Mouse (Mus musculus): Measurements from ENCODE around the gene Noxa1. TPM values are rescaled to one million over a fixed set of nuclear protein-coding genes. Genes with fewer than 3 reads are reported as not detected.
A peak's percentile ranks its signal among the peaks of the same experiment; 100 is the strongest.

Gene Noxa1
- polyA plus RNA-seq (2014; fragmentation: Nextera tagmentation; extraction: Ambion mirVana) = 0.24 TPM in 1 of 2 replicates, not detected in the other

- no peaks in the 10 kb centered on the region for H3K36me3 ChIP-seq (ENCODE audit: control insufficient read depth, insufficient read depth, low read length)
- H3K9me3 ChIP-seq (ENCODE audit: control insufficient read depth, low read length) = no peaks in the 10 kb centered on the region
- no peaks in the 10 kb centered on the region for H3K4me1 ChIP-seq (ENCODE audit: control insufficient read depth, insufficient read depth, low read length)
- DNase-seq (ENCODE audit: low spot score) = peak; percentile 31
- H3K4me2 ChIP-seq (ENCODE audit: low read depth, severe bottlenecking) = peak within 1 kb of the TSS; percentile 27; the same call in 1 of the 2 replicates
- WGBS = 44% methylated on average over 28 of the region's 28 CpGs
- no peak within 1 kb of the TSS for H3K9ac ChIP-seq (ENCODE audit: low read length)
- peak; percentile 67; the same call in 1 of the 2 replicates for ATAC-seq (ENCODE audit: insufficient number of reproducible peaks, low FRiP score, low TSS enrichment, low read depth)
- peaks cover 9% of the 10 kb centered on the region; the same call in 1 of the 2 replicates for H3K27me3 ChIP-seq (ENCODE audit: control insufficient read depth, insufficient read depth, low read length)
- no peak within 1 kb of the TSS for H3K27ac ChIP-seq (replicated peaks; ENCODE audit: low read depth, low read length)
- H3K4me3 ChIP-seq (ENCODE audit: low read depth, low read length) = no peak within 1 kb of the TSS
Observed at GRCm38 (mm10) chr2:25095109-25095850, at the start of gene Noxa1. Noxa1 (minus strand) TSS chr2:25095149.

- H3K9ac ChIP-seq (ENCODE audit: low read length) = no peak overlapping the region
- H3K9me3 ChIP-seq (ENCODE audit: control insufficient read depth, low read length) = no peaks in the 10 kb centered on the region
- DNase-seq (ENCODE audit: low spot score) (no peak), ATAC-seq (ENCODE audit: insufficient number of reproducible peaks, low FRiP score, low TSS enrichment, low read depth) (no peak)
- H3K4me2 ChIP-seq (ENCODE audit: low read depth, severe bottlenecking) = no peak overlapping the region
- WGBS = 86% methylated on average over 5 of the region's 5 CpGs
- H3K27me3 ChIP-seq (ENCODE audit: control insufficient read depth, insufficient read depth, low read length) = no peaks in the 10 kb centered on the region
- H3K4me3 ChIP-seq (ENCODE audit: low read depth, low read length) = no peak overlapping the region
- no peaks in the 10 kb centered on the region for H3K4me1 ChIP-seq (ENCODE audit: control insufficient read depth, insufficient read depth, low read length)
- H3K27ac ChIP-seq (replicated peaks; ENCODE audit: low read depth, low read length) = no peak overlapping the region
- no peaks in the 10 kb centered on the region for H3K36me3 ChIP-seq (ENCODE audit: control insufficient read depth, insufficient read depth, low read length)
Observed at GRCm38 (mm10) chr2:25141921-25142320, 47.0 kb upstream of the Noxa1 start.

GRCm38 (mm10) chr2:25141185-25141584 lies 46.2 kb upstream of the Noxa1 start:
- 78% methylated on average over 4 of the region's 4 CpGs for WGBS
- ATAC-seq (ENCODE audit: insufficient number of reproducible peaks, low FRiP score, low TSS enrichment, low read depth) = no peak
- H3K36me3 ChIP-seq (ENCODE audit: control insufficient read depth, insufficient read depth, low read length) = no peaks in the 10 kb centered on the region

GRCm38 (mm10) chr2:25137832-25138231 lies 42.9 kb upstream of the Noxa1 start:
- DNase-seq (ENCODE audit: low spot score) = no peak
- no peak overlapping the region for H3K9ac ChIP-seq (ENCODE audit: low read length)
- 76% methylated on average over 6 of the region's 6 CpGs for WGBS

More at GRCm38 (mm10) chr2:25141185-25141584, 46.2 kb upstream of the Noxa1 start:
- no peak overlapping the region for H3K4me3 ChIP-seq (ENCODE audit: low read depth, low read length)
- no peaks in the 10 kb centered on the region for H3K4me1 ChIP-seq (ENCODE audit: control insufficient read depth, insufficient read depth, low read length)
- no peak overlapping the region for H3K4me2 ChIP-seq (ENCODE audit: low read depth, severe bottlenecking)
- no peaks in the 10 kb centered on the region for H3K27me3 ChIP-seq (ENCODE audit: control insufficient read depth, insufficient read depth, low read length)
- DNase-seq (ENCODE audit: low spot score) = no peak
- H3K9ac ChIP-seq (ENCODE audit: low read length) = no peak overlapping the region
- H3K27ac ChIP-seq (replicated peaks; ENCODE audit: low read depth, low read length) = no peak overlapping the region
- H3K9me3 ChIP-seq (ENCODE audit: control insufficient read depth, low read length) = no peaks in the 10 kb centered on the region

GRCm38 (mm10) chr2:25131601-25132000 lies 36.7 kb upstream of the Noxa1 start:
- H3K27ac ChIP-seq (replicated peaks; ENCODE audit: low read depth, low read length) = no peak overlapping the region
- H3K27me3 ChIP-seq (ENCODE audit: control insufficient read depth, insufficient read depth, low read length) = no peaks in the 10 kb centered on the region
- no peak overlapping the region for H3K4me3 ChIP-seq (ENCODE audit: low read depth, low read length)
- WGBS = 81% methylated on average over 9 of the region's 9 CpGs
- DNase-seq (ENCODE audit: low spot score) (no peak), ATAC-seq (ENCODE audit: insufficient number of reproducible peaks, low FRiP score, low TSS enrichment, low read depth) (no peak)
- H3K36me3 ChIP-seq (ENCODE audit: control insufficient read depth, insufficient read depth, low read length) = no peaks in the 10 kb centered on the region
- no peaks in the 10 kb centered on the region for H3K9me3 ChIP-seq (ENCODE audit: control insufficient read depth, low read length)
- no peak overlapping the region for H3K9ac ChIP-seq (ENCODE audit: low read length)
- H3K4me2 ChIP-seq (ENCODE audit: low read depth, severe bottlenecking) = no peak overlapping the region
- H3K4me1 ChIP-seq (ENCODE audit: control insufficient read depth, insufficient read depth, low read length) = no peaks in the 10 kb centered on the region

More at GRCm38 (mm10) chr2:25137832-25138231, 42.9 kb upstream of the Noxa1 start:
- Histone ChIP-seq H3K4me3 (ENCODE audit: low read depth, low read length) (no peak overlapping the region), H3K27ac (replicated peaks; ENCODE audit: low read depth, low read length) (no peak overlapping the region), H3K27me3 (ENCODE audit: control insufficient read depth, insufficient read depth, low read length) (no peaks in the 10 kb centered on the region), H3K36me3 (ENCODE audit: control insufficient read depth, insufficient read depth, low read length) (no peaks in the 10 kb centered on the region), H3K4me1 (ENCODE audit: control insufficient read depth, insufficient read depth, low read length) (no peaks in the 10 kb centered on the region), H3K4me2 (ENCODE audit: low read depth, severe bottlenecking) (no peak overlapping the region), H3K9me3 (ENCODE audit: control insufficient read depth, low read length) (no peaks in the 10 kb centered on the region)
- ATAC-seq (ENCODE audit: insufficient number of reproducible peaks, low FRiP score, low TSS enrichment, low read depth) = no peak

GRCm38 (mm10) chr2:25128072-25128471 lies 33.1 kb upstream of the Noxa1 start:
- no peak overlapping the region for H3K4me3 ChIP-seq (ENCODE audit: low read depth, low read length)

GRCm38 (mm10) chr2:25127206-25127605 lies 32.3 kb upstream of the Noxa1 start:
- H3K4me1 ChIP-seq (ENCODE audit: control insufficient read depth, insufficient read depth, low read length) = 0 out of 2 replicates have a peak, but pooled peaks cover 2% of the 10 kb centered on the region
- H3K27me3 ChIP-seq (ENCODE audit: control insufficient read depth, insufficient read depth, low read length) = no peaks in the 10 kb centered on the region
- H3K4me3 ChIP-seq (ENCODE audit: low read depth, low read length) = no peak overlapping the region
- H3K36me3 ChIP-seq (ENCODE audit: control insufficient read depth, insufficient read depth, low read length) = no peaks in the 10 kb centered on the region
- no peak overlapping the region for H3K4me2 ChIP-seq (ENCODE audit: low read depth, severe bottlenecking)
- ATAC-seq (ENCODE audit: insufficient number of reproducible peaks, low FRiP score, low TSS enrichment, low read depth) = peak; percentile 44; the same call in 1 of the 2 replicates
- WGBS = 47% methylated on average over 5 of the region's 5 CpGs
- peak; percentile 82 for DNase-seq (ENCODE audit: low spot score)
- no peak overlapping the region for H3K27ac ChIP-seq (replicated peaks; ENCODE audit: low read depth, low read length)
- H3K9me3 ChIP-seq (ENCODE audit: control insufficient read depth, low read length) = no peaks in the 10 kb centered on the region
- H3K9ac ChIP-seq (ENCODE audit: low read length) = no peak overlapping the region

More at GRCm38 (mm10) chr2:25128072-25128471, 33.1 kb upstream of the Noxa1 start:
- H3K9ac ChIP-seq (ENCODE audit: low read length) = no peak overlapping the region
- H3K36me3 ChIP-seq (ENCODE audit: control insufficient read depth, insufficient read depth, low read length) = no peaks in the 10 kb centered on the region
- WGBS = 91% methylated on average over 11 of the region's 11 CpGs
- no peaks in the 10 kb centered on the region for H3K9me3 ChIP-seq (ENCODE audit: control insufficient read depth, low read length)
- no peaks in the 10 kb centered on the region for H3K27me3 ChIP-seq (ENCODE audit: control insufficient read depth, insufficient read depth, low read length)
- H3K4me2 ChIP-seq (ENCODE audit: low read depth, severe bottlenecking) = no peak overlapping the region
- DNase-seq (ENCODE audit: low spot score) (no peak), ATAC-seq (ENCODE audit: insufficient number of reproducible peaks, low FRiP score, low TSS enrichment, low read depth) (no peak)
- 0 out of 2 replicates have a peak, but pooled peaks cover 2% of the 10 kb centered on the region for H3K4me1 ChIP-seq (ENCODE audit: control insufficient read depth, insufficient read depth, low read length)
- H3K27ac ChIP-seq (replicated peaks; ENCODE audit: low read depth, low read length) = no peak overlapping the region

- Histone ChIP-seq H3K4me1 (ENCODE audit: control insufficient read depth, insufficient read depth, low read length) (0 out of 2 replicates have a peak, but pooled peaks cover 2% of the 10 kb centered on the region), H3K36me3 (ENCODE audit: control insufficient read depth, insufficient read depth, low read length) (no peaks in the 10 kb centered on the region), H3K27ac (replicated peaks; ENCODE audit: low read depth, low read length) (peak overlapping the region; percentile 67), H3K9ac (ENCODE audit: low read length) (peak overlapping the region; percentile 43; the same call in 1 of the 2 replicates), H3K27me3 (ENCODE audit: control insufficient read depth, insufficient read depth, low read length) (no peaks in the 10 kb centered on the region), H3K4me3 (ENCODE audit: low read depth, low read length) (no peak overlapping the region), H3K9me3 (ENCODE audit: control insufficient read depth, low read length) (no peaks in the 10 kb centered on the region), H3K4me2 (ENCODE audit: low read depth, severe bottlenecking) (no peak overlapping the region)
- DNase-seq (ENCODE audit: low spot score) = peak; percentile 43
- peak; percentile 60 for ATAC-seq (ENCODE audit: insufficient number of reproducible peaks, low FRiP score, low TSS enrichment, low read depth)
- 66% methylated on average over 19 of the region's 19 CpGs for WGBS
Observed at GRCm38 (mm10) chr2:25126011-25127010, 31.4 kb upstream of the Noxa1 start.

All from limb, embryonic 11.5 days (tissue).